Mouse (Mus musculus): ENCODE results near the gene Ppm1k. TPM values are rescaled to one million over a fixed set of nuclear protein-coding genes. Genes with fewer than 3 reads are reported as not detected.

Ppm1k gene
- polyA plus RNA-seq, 1 experiment from 2014 or later = 9.4 TPM

Other genes with a start within 250 kb of the Ppm1k start
- not detected in 2 replicates for gene Vmn1r16, start 206.0 kb downstream of the Ppm1k start, polyA plus RNA-seq (2014; fragmentation: Nextera tagmentation; extraction: Ambion mirVana)
- gene Vmn1r17, start 171.7 kb downstream of the Ppm1k start, polyA plus RNA-seq (2014; fragmentation: Nextera tagmentation; extraction: Ambion mirVana) = not detected in 2 replicates
- not detected in 2 replicates for gene Vmn1r18, start 139.7 kb downstream of the Ppm1k start, polyA plus RNA-seq (2014; fragmentation: Nextera tagmentation; extraction: Ambion mirVana)
- gene Vmn1r19, start 131.7 kb downstream of the Ppm1k start, polyA plus RNA-seq (2014; fragmentation: Nextera tagmentation; extraction: Ambion mirVana) = not detected in 2 replicates
- not detected in 2 replicates for gene Vmn1r20, start 106.5 kb downstream of the Ppm1k start, polyA plus RNA-seq (2014; fragmentation: Nextera tagmentation; extraction: Ambion mirVana)
- 0.44 and 1.2 TPM in 2 replicates for gene Herc6, start 45.5 kb upstream of the Ppm1k start, polyA plus RNA-seq (2014; fragmentation: Nextera tagmentation; extraction: Ambion mirVana)
- 20.4 and 21.8 TPM in 2 replicates for gene Pyurf, start 156.6 kb upstream of the Ppm1k start, polyA plus RNA-seq (2014; fragmentation: Nextera tagmentation; extraction: Ambion mirVana)
- gene Lancl2, start 167.1 kb upstream of the Ppm1k start, polyA plus RNA-seq (2014; fragmentation: Nextera tagmentation; extraction: Ambion mirVana) = 96.8 and 100 TPM in 2 replicates

All from neural tube, embryonic 14.5 days (tissue).